Mouse (Mus musculus) layer of hippocampus, postnatal 36 days (tissue): Measurements from ENCODE around the gene Tpcn1. TPM values are rescaled to one million over a fixed set of nuclear protein-coding genes. Genes with fewer than 3 reads are reported as not detected.

ENCODE experiments used
- DNase-seq, 2 experiments: peaks; one replicate each; pipeline ENCODE4 v3.0.0; 2022
- total RNA-seq, 2 experiments: library from RNA; stranded (reverse); gene quantifications; 2 replicates each; pipeline ENCODE4 v1.2.3; 2021

Tpcn1 gene
- total RNA-seq, 2 experiments from 2014 or later: 35.0 to 36.4 TPM

- no peak for DNase-seq
These were observed 9.9 kb downstream of the Tpcn1 start for GRCm38 (mm10) chr5:120578504-120579081.

GRCm38 (mm10) chr5:120577935-120578441 lies 10.5 kb downstream of the Tpcn1 start:
- no peak for DNase-seq

GRCm38 (mm10) chr5:120576781-120577301 lies 11.6 kb downstream of the Tpcn1 start:
- DNase-seq: no peak

GRCm38 (mm10) chr5:120574469-120575063 lies 13.9 kb downstream of the Tpcn1 start:
- DNase-seq: no peak

DNA sequence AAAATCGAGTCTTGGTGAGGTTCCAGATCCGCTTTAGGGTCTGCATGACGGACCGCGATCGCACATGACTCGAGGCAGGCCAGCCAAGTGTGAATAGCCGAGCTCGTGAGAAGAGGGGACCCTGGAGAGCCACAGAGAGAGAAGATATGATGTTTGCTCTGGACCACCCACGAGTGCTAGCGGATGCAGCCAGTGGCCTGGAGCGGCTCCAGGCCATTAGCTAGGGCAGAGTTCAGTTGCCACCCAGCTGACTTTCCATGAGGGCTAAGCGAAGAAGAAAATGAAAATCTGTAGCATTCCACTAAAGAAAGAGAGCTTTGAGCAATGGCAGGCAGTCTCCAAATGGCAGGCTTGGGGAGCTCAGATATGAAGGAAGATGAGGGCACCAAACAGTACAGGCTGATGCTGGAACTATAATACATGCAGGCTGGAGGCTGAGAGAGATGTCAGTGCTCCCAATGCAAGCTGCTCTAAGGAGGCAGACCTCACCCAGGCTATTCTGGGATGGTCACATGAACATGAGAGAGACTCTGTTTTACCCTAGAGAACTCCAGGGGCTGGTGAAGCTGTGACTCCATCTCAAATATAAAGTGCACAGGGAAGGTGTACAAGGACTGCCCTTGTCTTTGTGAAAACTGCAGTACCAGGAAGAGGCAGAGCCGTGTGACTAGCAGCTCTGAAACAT lies 17.3 kb downstream of the Tpcn1 start:
- DNase-seq: no peak

GRCm38 (mm10) chr5:120570289-120570897 lies 18.1 kb downstream of the Tpcn1 start:
- DNase-seq: no peak

- DNase-seq: no peak
These were observed 18.7 kb downstream of the Tpcn1 start for GRCm38 (mm10) chr5:120569791-120570190.

GRCm38 (mm10) chr5:120568964-120569363 lies 19.5 kb downstream of the Tpcn1 start:
- no peak for DNase-seq

GRCm38 (mm10) chr5:120568336-120568768 lies 20.1 kb downstream of the Tpcn1 start:
- no peak for DNase-seq

DNA sequence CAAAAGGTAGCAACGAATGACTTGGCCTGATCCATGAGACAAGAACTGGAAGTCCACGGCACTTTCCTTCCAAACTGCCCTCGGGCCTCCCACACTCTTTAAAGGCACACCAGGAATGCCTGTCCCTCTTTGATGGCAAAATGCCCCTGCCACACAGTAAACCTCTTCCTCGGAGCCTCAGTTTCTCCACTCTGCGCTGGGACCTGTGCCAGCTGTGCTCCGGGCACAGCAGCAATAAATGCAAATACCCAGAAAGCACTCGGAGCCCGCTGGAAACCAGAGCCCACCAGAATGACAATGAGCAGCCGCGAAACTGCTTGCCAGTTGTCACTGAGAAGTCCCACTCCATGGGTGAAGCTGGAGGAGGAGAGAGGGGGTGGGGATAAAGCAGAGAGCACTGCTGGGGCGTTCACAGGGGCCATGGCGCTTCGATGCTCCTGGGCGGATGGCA lies 20.7 kb downstream of the Tpcn1 start:
- DNase-seq: no peak

DNA sequence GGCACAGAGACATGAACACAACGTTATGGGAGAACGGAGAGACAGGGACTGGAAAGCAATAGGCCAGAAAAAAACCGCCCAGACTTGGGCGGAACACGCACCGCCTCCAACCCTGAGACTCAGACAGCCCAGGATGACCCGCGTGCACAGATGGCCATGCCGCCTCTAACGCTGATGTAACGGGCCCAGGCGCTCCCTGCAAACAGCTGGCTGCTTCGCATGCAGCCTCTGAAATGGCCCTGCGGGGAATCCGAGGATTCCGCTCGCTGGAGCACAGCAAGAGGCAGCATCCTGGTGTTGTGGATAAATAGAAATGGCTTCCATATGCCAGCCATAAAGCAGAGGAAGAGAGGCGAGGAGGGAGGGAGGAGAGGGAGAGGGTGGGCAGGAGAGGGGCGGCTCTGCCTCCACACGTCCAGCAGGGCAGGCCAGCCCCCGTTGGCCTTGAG lies 21.2 kb downstream of the Tpcn1 start:
- DNase-seq: peak in 1 of 2 experiments; percentile 41

- no peak for DNase-seq
These were observed 21.7 kb downstream of the Tpcn1 start for GRCm38 (mm10) chr5:120566681-120567252.

DNA sequence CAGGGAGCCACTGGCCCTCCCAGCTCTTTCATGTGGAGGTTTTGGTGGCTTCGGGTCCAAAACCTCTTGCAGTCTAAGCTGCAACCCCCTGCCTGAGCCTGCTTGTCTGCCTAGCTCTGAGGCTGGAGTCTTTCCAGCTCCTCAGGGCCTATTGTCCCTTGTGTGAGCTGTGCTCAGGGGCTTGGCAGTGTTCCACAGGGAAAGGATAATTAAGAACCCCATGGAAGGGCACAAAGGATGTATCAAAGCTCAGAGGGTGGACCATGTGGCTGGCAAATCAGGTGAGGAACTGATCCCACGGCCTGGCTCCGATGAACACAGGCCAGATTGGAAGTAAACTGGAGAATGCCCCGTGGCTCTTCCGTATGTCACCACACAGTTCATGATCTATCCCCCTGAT lies 22.4 kb downstream of the Tpcn1 start:
- DNase-seq: no peak

DNA sequence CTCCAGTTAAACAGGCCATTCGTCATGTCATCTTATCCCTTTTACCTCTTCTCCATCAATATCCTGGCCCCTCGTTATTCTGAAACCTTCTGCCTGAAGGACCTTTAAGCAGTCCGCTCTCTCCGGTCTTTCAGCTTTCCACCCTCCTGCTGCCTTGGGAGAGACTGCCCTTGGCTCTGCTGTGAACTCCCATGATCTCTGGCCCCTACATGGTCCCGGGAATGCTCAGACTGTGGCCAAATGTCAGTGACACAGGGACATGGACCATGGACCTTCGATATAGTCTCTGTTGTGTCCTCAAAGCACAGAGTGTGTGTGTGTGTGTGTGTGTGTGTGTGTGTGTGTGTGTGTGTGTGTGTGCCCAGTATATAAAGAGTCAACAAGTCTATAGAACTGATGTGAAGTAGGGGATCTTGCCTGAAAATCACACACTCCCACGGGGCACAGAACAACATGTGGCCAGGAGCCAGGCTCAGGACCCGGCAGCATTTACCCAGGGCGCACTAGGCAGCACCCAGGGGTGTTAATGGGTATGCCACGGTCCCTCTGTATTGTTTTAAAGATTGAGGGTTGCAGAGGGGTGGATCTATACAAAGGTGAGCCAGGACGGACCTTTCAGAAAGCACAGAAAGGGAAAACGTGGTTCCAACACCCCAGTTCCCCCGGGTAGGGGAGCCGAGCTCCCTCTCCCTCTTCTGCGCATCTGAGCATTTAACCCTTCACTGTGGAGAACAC lies 23.1 kb downstream of the Tpcn1 start:
- no peak for DNase-seq

DNA sequence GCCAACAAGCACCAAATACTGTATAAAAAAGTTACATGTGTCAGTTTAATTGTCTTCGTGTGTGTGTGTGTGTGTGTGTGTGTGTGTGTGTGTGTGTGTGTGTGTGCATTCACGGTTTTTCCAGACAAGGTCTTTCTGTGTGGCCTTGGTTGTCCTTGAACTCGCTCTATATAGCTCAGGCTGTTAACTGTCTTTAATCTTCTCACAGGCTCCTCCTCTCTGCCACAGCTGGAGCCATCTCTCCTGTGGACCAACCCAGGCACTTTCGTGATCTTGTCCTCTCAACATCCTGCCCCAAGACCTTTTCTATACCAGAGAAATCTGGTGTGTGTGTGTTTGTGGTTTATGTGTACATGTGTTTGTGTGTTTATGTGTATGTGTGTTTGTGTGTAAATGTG lies 24.6 kb downstream of the Tpcn1 start:
- no peak for DNase-seq

DNA sequence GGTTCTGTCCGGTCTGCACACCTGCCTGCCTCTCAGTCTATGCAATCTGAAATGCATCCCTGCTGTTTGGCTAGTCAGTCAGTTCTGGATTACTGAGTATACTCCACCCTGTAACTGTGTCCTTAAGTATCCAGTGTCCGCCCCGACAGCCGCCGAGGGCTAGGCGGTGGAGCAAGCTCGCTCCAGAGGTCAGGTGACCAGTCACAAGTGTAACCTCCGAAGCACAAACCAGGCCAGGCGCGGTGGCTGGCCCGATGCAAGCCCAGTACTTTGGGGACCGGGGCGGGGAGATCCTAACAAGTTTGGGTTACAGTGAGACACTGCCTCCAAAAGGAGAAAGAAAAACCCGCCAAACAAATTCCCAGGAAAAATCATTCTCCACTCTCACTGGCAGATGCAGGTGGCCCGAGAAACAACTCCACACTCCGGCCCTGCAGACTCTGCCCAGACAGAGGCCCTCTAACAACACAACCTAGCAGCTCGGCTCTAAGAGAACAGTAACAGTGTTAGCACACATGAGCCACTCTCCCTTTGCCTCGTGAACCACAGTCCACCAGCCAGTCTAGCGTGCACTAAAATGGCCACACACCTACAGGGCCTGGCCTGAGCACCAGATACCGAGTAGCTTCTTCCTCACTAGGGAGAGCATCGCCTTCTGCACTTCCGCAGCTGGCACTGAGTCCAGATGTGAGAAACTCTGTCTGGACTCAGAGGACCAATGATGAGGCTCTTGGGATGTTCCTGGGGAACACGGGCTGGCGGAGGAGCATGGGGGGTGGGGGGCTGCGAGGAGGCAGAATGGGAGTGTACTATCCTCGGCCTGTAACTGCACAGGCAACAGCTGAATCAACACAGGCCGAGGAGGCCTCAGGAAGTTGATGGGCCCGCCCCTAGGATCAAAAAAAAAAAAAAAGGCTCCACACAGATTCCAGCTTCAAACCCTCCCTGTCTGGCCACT lies 25.2 kb downstream of the Tpcn1 start:
- DNase-seq: no peak

DNA sequence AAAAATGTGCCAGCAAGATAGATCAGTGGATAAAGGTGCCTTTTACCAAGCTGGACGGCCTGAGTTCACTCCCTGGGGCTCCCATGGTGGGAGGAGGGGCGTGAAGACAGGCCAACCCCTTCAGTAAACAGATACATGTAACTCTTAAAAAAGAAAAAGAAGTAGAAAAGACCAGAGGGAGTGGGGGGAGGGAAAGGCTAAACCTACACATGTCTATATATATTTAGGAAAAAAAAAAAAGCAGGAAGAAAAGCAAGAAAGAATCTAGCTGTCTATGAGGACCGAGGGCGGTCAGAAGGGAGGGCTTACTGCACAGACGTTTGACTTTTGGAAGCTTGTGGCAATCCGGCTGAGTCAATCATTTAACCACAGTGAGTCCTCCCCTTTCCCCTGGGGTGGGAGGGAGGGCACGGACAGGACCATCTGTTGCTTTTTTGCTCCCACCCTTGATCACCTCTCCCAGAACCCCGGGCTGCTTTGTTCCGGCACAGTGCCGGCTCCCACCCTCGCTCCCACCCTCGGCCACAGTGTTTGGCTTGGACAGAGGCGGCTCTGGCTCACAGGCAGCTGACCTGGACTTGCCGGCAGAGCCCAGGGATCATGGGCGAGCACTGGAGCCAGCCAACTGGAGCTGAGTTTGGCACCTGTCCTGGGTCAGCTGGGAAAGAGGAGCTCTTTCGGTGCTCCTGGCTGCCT lies 27.7 kb downstream of the Tpcn1 start:
- peak; percentile 41 to 58 for DNase-seq

- no peak for DNase-seq
These were observed 28.3 kb downstream of the Tpcn1 start for GRCm38 (mm10) chr5:120560129-120560615.

DNA sequence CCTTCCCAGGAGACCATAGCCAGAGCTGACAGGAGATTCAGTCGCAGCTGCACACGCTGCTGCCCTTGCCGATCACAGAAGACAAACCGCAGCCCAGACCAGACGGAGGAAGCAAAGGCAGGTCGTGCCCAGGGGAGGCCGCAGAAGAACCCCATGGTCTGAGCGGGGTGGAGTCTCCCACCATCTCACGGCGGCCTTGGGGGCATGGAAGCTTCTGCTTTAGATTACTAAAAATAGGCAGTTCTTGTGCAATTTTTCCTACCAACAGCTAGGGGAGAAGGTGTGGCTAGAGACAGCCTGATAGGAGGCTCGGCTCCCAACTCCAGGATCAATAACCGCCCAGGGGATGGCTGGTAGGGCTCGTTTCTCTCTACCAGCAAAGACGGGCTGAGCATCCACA lies 29.7 kb downstream of the Tpcn1 start:
- no peak for DNase-seq

DNA sequence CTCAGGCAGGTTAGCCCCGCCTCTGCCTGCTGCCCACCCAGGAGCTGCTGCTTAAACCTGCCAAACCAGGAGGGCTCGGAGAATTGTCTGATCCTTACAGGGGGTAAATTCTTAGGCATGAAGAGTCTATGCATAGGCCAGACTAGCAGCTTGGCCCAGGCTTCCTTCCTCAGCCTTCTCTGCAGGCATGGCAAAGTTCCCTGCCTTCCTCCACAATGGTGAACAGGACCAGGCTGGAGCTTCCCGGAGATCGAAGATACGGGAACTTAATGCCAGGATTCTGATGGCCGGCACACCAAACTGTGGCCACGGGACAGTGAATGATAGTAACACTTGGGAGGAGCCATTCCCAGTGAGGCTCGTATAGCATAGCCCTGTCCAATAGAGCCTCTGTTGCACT lies 30.4 kb downstream of the Tpcn1 start:
- DNase-seq: no peak
